Mouse (Mus musculus): ENCODE measurements around the gene Pbrm1. TPM values are rescaled to one million over a fixed set of nuclear protein-coding genes. Genes with fewer than 3 reads are reported as not detected.

Pbrm1 gene
- total RNA-seq, 2 experiments from 2014 or later, result 55.3 to 59.0 TPM

DNA sequence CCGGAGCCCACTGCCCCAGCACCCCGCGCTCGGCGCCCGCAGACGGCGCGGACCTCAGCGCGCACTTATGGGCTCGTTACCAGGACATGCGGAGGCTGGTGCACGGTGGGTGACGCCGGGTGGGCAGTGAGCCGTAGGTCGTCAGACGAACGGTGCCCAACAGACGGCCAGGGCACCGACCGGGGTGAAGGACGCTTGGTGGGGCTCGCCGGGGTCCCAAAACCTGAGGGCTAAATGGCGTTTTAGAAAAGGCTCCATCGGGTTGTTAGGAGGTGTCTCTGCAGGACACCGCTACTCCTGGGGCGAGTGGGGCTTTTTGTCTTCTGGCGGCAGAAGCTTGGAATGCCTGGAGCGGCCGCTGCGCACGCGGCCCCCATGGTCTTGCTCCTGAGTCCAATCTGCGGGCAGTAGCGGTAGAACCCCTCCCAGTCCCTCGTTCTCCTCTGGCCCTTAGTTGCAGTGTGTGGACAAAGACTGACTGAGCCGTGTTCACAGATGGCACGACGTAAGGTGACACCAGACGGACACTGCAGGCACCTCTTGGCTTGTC lies 112.4 kb downstream of the Pbrm1 start:
- DNase-seq (ENCODE audit: extremely low spot score in 1 of 2, low spot score in 1 of 2), result no peak

DNA sequence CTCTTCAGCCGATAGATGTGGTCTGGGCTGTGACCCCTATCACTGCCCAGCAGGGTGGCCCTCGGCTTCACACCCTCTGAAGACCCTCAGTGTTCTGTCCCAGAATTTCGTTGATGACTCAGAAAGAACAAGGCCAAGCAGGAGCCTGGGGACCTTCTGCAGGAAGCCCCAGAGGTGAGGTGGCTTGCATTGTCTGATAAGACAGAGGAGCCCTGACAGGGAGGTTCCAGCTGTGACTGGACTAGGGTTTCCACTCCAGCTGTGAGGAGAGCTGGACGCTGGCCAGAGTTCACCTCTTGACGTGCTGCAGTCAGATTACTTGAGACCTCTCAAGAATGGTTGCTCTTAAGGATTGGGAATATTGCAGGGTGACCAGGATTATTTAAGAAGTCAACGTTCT lies 113.1 kb downstream of the Pbrm1 start:
- no peak for DNase-seq (ENCODE audit: extremely low spot score in 1 of 2, low spot score in 1 of 2)

DNA sequence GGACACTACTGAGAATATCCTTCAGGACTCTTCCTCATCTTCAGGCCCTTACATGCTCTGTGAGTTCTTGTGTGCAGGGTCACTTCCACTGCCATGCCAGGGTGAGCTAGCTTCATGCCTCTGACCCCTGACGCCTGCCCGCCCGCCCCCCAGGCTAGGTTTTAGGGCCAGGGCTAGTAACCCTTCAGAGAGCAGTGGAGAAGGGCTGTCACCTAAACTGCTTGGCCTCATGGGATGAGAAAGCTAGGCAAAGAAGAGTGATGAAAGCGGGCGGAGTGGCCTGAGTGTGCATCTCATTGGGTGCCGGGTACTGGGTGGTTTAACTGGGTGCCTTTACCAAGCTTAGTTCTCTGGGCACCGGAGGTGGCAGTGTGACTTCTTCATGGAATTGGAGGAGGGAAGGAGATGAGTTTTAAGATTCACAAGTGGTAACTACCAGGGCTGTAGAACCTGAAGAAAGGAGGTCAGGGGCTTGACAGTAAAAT lies 113.6 kb downstream of the Pbrm1 start:
- no peak for DNase-seq (ENCODE audit: extremely low spot score in 1 of 2, low spot score in 1 of 2)

DNA sequence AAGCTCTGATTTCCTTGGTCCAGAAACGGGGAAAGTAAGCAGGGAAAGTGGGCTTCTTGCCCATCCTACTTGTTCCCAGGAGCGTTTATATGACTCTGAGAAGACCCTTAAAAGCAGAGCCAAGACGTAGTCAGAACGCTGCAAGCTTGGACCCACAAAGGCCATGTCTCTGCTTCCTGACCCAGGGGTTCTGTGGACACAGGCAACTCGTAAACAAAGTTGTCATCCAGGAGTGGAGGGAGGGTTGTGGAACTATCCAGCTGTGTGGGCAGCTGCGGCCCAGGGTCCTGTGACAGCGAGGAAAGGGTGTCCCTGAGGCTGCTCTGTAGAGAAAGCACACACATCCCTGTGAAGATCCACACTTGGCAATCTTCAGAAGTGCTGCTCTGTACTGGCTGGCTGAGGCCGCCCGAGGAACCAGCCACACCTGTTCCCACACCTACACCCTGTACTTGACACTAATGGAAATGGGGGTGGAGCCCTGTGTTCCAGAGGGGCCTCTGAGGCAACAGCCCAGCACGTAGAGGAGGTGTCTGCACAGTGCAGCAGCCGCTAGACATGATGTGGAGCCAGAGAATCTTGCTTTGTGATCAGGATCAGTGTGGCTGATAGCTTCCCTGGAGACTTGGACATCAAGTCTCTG lies 114.2 kb downstream of the Pbrm1 start:
- no peak for DNase-seq (ENCODE audit: extremely low spot score in 1 of 2, low spot score in 1 of 2)

DNA sequence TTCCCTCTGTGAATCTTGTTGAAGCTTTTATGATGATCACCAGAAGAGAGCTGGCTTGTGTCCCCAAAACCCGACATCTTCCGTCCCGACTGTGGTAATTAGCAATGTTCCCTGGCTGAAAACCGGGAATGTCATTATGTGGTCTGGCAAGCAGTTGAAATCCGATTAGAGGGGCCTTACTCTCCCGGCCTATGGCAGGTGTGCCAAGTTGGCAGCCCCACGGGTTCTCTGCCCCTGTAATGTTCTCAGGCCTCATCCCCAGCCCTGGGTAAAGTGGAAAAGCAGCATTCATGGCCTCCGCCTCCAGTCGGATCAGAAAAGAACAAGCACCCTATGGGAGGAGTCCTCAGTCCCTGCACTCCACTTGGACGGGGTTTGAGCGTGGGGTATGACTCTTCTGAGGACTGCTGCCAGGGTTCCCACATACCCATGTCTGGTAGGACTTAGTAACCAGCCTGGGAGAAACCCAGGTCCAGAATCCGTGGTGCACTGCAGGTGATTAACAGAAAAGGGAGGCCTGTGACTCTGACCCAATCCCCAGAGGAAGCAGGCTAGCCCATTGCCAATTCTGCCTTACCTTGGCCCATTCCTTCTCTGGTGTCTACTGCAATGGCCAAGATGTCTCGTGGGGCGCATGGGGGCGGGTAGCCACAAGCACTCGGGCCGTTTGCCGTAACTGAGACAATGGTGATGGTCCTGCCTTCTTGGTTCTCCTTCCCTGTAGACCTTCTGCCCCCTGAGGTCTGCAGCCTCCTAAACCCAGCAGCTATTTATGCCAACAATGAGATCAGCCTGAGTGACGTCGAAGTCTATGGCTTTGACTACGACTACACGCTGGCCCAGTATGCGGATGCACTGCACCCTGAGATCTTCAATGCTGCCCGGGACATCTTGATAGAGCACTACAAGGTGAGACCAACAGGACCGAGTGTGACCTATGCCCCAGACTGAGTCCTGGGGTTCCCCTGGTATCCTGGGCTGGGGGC lies 115.4 kb downstream of the Pbrm1 start:
- DNase-seq (ENCODE audit: extremely low spot score in 1 of 2, low spot score in 1 of 2), result no peak

DNA sequence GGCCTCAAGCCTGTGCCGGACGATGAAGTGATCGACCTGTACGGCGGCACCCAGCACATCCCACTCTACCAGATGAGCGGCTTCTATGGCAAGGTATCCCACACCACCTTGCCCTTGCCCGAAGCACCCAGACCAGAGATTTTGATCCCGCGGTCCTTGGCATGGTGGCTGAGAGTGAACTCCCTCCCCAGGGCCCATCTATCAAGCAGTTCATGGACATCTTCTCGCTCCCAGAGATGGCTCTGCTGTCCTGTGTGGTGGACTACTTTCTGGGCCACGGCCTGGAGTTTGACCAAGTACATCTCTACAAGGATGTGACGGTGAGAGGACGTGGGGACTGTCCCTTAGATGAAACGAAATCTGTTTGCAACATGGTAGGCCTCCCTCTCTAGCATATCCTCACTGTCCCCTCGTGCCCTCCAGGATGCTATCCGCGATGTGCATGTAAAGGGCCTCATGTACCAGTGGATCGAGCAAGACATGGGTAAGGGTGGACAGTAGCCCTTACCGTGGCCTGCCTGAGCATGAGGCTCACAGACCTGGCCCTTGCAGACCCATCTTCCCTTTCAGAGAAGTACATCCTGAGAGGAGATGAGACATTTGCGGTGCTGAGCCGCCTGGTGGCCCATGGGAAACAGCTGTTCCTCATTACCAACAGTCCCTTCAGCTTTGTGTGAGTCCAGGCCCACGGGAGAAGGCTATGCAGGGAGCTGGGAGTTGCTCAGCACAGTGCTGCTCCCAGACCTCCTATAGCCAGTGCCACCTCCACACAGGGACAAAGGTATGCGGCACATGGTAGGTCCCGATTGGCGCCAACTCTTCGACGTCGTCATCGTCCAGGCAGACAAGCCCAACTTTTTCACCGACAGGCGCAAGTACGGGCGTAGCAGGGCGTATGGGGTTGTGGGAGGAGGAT lies 116.8 kb downstream of the Pbrm1 start:
- no peak for DNase-seq (ENCODE audit: extremely low spot score in 1 of 2, low spot score in 1 of 2)

DNA sequence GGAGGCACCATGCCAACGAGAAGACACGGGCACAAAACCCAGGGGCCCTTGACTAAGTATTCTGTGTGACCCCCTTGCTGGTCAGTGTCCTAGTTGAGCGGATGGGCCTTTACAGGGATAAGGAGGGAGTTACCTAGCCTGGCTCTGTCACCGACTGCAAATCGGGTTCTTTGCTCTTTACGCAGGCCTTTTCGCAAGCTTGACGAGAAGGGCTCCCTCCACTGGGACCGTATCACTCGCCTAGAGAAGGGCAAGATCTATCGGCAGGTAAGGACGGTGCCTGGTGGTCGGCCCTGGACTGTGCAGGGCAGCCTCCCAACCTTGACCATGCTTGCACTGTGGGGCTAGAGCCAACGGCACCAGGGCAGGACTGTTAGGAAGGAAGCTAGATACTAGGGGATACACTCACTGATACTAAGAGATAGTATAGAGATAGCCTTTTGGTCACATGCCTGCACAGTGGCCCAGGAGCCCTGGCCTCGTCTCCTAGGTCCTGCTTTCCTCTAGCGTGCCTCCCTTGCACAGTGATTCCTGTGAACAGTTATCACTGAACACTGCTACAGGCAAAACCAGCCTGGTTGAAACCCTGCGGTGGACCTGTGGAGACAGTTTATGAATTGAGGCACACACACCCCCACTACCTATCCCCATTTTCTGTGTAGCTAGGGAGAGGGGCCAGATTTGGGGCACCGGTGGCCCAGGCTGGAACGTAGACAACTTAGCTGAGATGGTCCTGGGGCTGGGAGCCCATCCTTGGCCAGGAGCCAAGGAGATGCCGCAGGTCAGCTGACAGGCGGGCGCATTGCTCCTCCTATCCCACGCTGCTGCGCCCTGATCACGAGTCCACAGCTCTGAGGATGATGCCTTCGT lies 117.7 kb downstream of the Pbrm1 start:
- no peak for DNase-seq (ENCODE audit: extremely low spot score in 1 of 2, low spot score in 1 of 2)

DNA sequence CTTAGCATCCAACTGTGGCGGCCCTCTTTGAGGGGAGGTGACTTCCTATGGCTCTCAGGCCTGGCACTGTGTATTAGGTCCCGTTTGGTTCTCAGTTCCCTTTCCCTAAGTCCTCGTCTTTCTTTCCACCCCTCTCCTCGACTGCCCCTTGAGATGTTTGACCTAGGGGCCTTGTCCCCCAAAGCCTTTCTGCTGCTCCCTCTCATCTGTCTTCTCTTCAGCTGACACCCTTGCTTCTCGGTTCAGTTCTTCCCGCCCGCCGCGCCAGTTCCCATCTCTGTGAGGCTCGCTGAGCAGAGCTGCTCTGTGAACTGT lies 118.3 kb downstream of the Pbrm1 start:
- DNase-seq (ENCODE audit: extremely low spot score in 1 of 2, low spot score in 1 of 2), result no peak

DNA sequence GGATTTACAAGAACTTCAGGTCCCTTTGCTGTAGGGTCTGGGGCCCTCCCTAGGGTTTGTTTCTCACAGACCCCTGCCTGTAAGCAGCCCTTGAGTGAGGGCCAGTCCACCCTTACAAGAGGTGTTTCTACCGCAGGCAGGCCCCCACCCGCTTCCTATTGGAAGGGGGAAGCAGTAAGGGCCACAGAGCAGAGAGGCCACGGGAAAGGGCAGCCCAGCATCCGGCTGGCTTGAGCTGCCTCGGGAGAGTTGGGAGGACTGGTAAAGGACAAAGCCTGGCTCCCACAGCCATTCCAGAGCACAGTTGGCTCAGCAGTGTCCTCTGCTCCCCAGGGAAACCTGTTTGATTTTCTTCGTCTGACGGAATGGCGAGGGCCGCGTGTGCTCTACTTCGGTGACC lies 118.9 kb downstream of the Pbrm1 start:
- no peak for DNase-seq (ENCODE audit: extremely low spot score in 1 of 2, low spot score in 1 of 2)

DNA sequence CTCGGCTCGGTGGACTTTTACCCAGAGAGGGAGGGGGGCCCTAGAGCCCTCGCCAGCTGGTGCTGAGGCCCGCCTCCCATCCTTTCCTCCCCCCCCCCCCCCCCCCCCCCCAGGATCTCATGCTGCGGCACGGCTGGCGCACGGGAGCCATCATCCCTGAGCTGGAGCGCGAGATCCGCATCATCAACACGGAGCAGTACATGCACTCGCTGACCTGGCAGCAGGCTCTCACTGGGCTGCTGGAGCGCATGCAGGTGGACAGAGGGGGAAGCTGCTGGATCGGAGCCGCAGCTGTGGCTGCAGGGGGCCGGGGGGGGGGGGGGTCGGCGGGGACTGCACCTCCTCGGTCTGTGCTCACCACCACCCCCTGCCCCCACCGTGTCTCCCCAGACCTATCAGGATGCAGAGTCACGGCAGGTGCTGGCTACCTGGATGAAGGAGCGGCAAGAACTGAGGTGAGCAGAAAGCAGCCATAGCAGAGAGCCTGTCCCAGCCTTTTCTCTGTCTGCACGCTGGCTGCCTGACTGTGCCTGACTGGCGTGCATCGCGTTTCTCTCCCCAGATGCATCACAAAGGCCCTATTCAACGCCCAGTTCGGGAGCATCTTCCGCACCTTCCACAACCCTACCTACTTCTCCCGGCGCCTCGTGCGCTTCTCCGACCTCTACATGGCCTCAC lies 119.4 kb downstream of the Pbrm1 start:
- DNase-seq (ENCODE audit: extremely low spot score in 1 of 2, low spot score in 1 of 2), result no peak

DNA sequence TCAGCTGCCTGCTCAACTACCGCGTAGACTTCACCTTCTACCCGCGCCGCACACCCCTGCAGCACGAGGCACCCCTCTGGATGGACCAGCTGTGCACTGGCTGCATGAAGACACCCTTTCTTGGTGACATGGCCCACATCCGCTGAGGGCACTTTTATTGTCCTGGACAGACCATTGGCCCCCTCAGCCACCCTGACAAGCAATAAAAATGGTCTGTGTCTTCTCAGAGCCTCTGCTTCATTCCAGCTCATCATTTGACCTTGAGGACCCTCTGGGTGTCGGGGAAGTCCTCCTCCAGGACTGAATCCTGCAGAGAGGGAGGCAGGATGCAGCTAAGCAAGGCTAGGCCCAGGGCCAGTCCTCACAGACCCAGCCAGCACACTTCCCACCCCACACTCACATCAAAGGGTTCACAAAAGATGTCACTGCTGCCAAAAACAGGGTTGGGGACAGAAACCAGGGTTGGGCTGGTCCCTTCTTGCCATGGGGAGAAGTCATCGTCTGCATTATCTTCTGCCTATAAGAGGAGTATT lies 120.0 kb downstream of the Pbrm1 start:
- no peak for DNase-seq (ENCODE audit: extremely low spot score in 1 of 2, low spot score in 1 of 2)

DNA sequence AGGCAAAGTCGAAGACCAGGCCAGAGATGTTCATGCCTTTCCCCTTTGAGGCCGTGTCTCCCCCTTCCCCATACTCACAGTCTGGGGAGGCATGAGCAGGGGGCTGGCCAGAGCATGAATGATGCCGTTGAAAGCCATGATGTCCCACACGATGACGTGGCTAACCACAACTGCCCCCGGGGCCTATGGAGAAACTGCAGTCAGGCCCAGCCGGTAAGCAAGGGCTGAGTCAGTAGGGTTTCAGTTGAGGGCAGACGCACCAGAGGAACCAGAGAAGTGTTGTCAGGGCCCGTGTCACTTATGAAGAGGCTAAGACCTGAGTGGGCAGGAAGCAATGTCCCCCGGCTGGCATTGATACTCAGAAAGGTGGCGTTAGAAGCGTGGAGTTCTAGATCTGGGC lies 120.7 kb downstream of the Pbrm1 start:
- no peak for DNase-seq (ENCODE audit: extremely low spot score in 1 of 2, low spot score in 1 of 2)

DNA sequence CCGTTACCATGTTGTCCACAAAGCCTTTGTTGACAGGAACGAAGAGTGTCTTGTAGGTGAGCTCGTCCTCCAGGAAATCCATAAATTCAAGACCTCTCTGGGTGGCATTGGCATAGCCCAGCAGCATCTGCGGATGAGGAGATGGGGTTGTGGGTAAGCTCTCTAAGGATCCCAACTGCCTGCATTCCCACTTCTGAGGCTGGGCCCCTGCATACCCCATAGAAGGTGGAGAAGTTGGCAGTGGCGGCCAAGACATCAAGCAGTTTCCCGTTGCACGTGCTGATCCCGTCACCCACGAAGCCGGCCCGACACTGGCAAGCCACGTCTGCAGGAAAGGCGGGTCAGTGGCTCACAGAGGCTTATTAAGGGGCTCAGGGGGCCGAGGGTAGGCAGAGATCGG lies 121.2 kb downstream of the Pbrm1 start:
- no peak for DNase-seq (ENCODE audit: extremely low spot score in 1 of 2, low spot score in 1 of 2)

DNA sequence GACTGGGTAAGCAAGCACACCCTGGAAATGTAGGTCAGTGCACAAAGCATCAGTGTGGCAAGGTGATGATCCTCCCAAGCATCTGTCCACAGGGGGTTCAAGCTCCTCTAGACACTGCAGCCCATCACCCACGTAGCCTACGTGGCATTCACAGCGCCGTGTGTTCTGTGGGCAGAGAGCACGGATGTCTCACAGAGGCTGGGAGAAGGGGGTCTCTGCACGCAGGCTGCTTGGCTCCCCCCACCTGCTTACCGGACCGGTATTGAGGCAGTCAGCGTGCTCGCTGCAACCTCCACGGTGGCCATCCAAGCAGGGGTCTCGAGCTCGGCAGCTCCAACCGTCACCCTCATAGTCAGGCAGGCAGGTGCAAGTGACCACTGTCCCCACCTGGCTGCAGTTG lies 122.1 kb downstream of the Pbrm1 start:
- no peak for DNase-seq (ENCODE audit: extremely low spot score in 1 of 2, low spot score in 1 of 2)

DNA sequence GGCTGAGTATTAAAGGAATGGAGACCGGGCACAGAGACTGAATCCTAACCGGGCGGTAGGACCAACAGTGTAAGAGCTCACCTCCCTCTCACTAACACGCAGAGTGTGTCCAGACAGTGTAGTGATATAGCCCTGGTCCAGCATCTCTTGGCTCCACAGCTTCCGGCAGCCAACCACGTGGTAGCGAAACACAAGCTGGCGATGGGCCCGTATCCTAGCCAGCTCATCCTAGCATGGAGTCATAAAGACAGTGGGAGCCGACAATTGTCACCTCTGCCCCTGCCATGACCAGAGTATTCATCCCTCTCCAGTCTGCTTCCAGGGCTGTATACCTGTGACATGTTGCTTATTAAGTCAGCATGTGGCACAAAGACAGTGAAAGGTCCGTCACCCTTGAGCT lies 126.8 kb downstream of the Pbrm1 start:
- DNase-seq (ENCODE audit: extremely low spot score in 1 of 2, low spot score in 1 of 2), result no peak

DNA sequence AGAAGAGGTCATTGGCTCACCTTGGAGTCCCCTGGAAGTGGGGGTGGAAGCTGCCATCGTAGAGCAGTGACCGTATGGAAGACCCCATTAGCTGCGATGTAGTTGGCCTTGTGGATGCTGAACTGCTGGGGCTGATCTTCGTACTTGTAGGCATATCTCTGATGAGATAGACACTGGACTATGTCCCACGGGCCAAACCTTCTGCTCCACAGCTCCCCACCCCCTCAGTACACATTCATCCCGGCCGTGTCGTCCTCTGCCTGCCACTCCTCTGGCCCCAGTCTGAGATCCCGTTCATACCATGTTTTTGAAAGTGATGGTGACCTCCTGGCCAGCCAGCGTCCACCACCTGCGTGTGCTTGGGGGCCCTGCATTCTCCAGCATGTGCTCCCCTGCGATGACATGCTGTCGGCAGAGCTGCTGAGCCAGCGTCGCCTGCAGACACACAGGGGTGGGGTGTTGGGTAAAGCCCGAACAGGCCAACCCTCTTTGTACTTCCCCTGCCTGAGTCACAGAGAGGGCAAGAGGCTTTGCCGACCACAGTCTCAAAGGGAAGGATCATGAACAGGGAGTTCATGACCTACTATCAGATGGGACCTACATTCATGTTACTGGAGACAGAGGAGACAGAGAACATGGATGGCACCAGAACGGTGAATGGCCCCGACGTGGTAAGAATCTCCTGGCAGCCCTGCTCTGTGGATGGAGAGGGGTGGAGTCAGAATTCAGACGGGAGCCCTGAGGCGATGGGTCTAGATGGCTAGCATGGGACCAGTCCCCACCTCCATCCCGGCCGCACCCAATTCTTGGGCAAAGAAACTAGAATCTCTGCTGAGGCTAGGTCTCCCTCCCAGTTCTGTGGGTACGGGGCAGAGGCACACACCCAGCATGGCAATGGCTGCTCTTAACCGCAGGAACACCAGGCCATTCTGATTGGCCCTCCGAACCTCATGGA lies 141.5 kb downstream of the Pbrm1 start:
- DNase-seq (ENCODE audit: extremely low spot score in 1 of 2, low spot score in 1 of 2), result no peak

DNA sequence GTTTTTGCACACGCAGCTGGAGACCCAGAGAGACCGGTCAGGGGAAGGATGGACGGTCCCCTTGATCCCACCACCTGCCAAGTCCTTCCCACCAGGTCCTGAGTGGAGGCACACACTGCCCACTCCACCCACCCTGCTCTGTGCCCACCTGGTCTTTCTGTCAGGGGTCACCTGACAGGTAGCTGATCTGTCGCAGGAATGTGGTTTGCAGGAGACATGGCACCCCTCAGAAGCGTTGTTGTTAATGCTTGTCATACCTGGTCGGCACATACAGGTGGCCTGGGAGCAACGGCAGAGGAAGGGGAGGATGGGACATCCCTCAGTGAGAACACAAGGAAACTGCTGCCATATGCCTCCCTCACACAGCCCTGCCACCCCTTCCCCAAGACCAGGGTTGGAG lies 142.3 kb downstream of the Pbrm1 start:
- DNase-seq (ENCODE audit: extremely low spot score in 1 of 2, low spot score in 1 of 2), result no peak

DNA sequence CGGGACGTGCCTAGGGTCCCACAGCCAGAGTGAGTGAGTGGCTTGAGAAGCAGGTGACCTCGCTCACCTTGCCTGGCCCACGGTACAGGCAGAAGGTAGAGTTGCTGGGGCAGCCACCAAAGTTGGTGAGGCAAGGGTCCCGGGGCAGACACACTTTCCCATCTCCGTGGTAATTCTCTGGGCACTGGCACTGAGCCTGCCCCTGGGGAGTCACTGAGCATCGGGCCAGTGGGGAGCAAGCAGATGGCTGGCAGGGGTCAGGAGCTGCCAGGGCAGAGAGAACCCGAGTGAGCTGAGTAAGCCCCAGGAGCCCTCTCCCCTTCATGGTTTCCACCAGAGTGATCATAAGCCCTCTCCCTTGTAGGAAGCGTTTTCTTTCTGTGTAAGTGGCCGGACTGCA lies 142.7 kb downstream of the Pbrm1 start:
- no peak for DNase-seq (ENCODE audit: extremely low spot score in 1 of 2, low spot score in 1 of 2)

All from layer of hippocampus, postnatal 25 days (tissue).